Mouse (Mus musculus) retina, postnatal 7 days (tissue): ENCODE measurements around the gene Bpifb4.

Experiments used
- DNase-seq: peaks from one replicate; pipeline ENCODE4 v3.0.0-alpha.2; 2012; ENCODE audit warnings: low read depth, low spot score

Bpifb4 gene

GRCm38 (mm10) chr2:154005094-154005493 is 67.1 kb downstream of the Bpifb4 start:
- DNase-seq = no peak

DNA sequence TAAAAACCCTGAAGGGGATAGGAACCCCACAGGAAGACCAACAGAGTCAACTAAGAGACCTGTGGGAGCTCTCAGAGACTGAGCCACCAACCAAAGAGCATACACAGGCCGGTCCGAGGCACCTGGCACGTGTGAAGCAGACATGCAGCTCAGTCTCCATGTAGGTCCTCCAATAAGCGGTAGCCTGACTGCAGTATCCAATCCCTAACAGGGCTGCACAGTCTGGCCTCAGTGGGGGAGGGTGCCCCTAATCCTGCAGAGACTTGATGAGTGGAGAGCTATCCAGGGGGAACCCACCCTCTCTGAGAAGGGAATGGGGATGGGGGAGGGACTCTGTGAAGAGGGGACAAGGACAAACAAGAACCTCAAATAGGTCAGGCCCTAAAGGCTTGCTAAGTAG is 67.7 kb downstream of the Bpifb4 start:
- no peak for DNase-seq

DNA sequence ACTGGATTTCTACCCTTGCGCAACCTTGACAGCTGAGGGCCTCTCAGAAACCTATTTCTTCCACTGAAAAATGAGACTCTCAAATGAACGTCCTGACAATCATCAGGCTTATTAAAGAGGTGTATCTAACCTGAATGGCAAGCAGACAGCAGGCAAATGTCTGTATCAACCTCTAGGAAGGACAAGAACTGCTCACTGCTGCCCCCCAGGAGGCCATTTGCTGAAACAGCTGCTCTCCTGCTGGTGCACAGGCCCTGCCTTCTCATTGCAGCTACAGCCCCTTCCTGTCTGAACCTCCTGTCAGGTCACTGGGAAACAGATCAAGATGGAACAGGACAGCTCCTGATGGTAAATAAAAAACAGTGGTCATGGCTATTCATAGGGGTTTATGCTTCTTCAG is 68.3 kb downstream of the Bpifb4 start:
- DNase-seq = no peak

DNA sequence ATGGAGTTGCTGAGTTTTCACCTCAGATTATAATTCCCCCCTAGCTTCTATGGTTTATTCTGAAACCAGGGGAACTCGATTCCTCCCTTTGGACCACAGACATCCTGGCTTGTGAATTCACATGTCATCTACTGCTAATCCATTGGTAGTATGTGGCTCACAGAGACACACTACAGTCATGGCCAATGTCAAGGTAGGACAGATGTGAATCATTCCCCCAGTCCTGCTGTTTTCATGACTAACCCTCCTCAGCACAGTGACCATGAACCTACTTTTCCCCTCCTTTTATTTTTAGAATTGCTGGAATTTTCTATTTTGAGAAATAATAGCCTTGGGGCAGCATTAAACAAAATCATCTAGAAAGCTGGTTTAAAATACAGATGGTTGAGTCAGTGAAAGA is 69.4 kb downstream of the Bpifb4 start:
- DNase-seq = no peak

GRCm38 (mm10) chr2:154007965-154008364 is 70.0 kb downstream of the Bpifb4 start, which contains the start of gene Bpifa2:
Gene Bpifa2 (plus strand): TSS chr2:154008265.
- DNase-seq = no peak
